Mouse (Mus musculus) limb, embryonic 14.5 days (tissue): ENCODE data around the gene Slc2a5. TPM values are rescaled to one million over a fixed set of nuclear protein-coding genes. Genes with fewer than 3 reads are reported as not detected.

Experiments
- ATAC-seq: fragments of 200-750 bp; cut with Nextera tagmentation; 2 replicates; pipeline ENCODE4 v1.8.0; 2017; ENCODE audit warnings: low read depth, moderate number of reproducible peaks, moderate TSS enrichment; ENCODE audit not compliant: low FRiP score
- DNase-seq: peaks from one replicate; pipeline ENCODE4 v3.0.0-alpha.2; 2015; ENCODE audit warnings: low spot score
- H3K27ac ChIP-seq: fragments of 300-500 bp; sonication (generic); replicated peaks from 2 replicates; pipeline ENCODE4 v1.5.1; 2014; ENCODE audit warnings: low read depth, mild to moderate bottlenecking, low read length, moderate library complexity, mixed read lengths
- H3K27me3 ChIP-seq: fragments of 300-500 bp; sonication (generic); 2 replicates; pipeline ENCODE4 v1.6.1; 2014; ENCODE audit warnings: low read length, mixed read lengths; ENCODE audit not compliant: control insufficient read depth, insufficient read depth
- H3K36me3 ChIP-seq: fragments of 300-500 bp; sonication (generic); 2 replicates; pipeline ENCODE4 v1.6.1; 2014; ENCODE audit warnings: mild to moderate bottlenecking, low read length, moderate library complexity, mixed read lengths; ENCODE audit not compliant: control insufficient read depth, insufficient read depth
- H3K4me1 ChIP-seq: fragments of 300-500 bp; sonication (generic); 2 replicates; pipeline ENCODE4 v1.6.1; 2014; ENCODE audit warnings: antibody characterized with exemption, low read length, mixed read lengths; ENCODE audit not compliant: control insufficient read depth, insufficient read depth
- H3K4me2 ChIP-seq: fragments of 300-500 bp; sonication (generic); replicated peaks from 2 replicates; pipeline ENCODE4 v1.6.1; 2014; ENCODE audit warnings: low read depth, mild to moderate bottlenecking, low read length, moderate library complexity; ENCODE audit not compliant: severe bottlenecking
- H3K4me3 ChIP-seq: fragments of 300-500 bp; sonication (generic); replicated peaks from 2 replicates; pipeline ENCODE4 v1.5.1; 2014; ENCODE audit warnings: low read length
- H3K9ac ChIP-seq: fragments of 300-500 bp; sonication (generic); 2 replicates; pipeline ENCODE4 v1.6.1; 2014; ENCODE audit warnings: mild to moderate bottlenecking, low read depth, low read length, moderate library complexity; ENCODE audit not compliant: severe bottlenecking
- H3K9me3 ChIP-seq: fragments of 300-500 bp; sonication (generic); 2 replicates; pipeline ENCODE4 v1.6.1; 2016; ENCODE audit warnings: low read length; ENCODE audit not compliant: control insufficient read depth
- POLR2A ChIP-seq: fragments of 200-500 bp; IDR thresholded peaks from 2 replicates; pipeline ENCODE4 v1.8.0; 2012; ENCODE audit warnings: inconsistent platforms, mild to moderate bottlenecking, moderate library complexity, borderline replicate concordance; ENCODE audit not compliant: insufficient read depth, insufficient read length; ENCODE audit errors: extremely low read depth
- WGBS: fragments of 180-500 bp; shearing (Covaris S2); extraction: QIAGEN DNeasy Blood & Tissue Kit; methylation state at CpG from one replicate; pipeline ENCODE4 v1.1.7; 2014; 5-methylcytosine and 5-hydroxymethylcytosine counted together
- polyA plus RNA-seq, 2 experiments: library from polyadenylated mRNA; depleted of rRNA in 1 of 2; stranded (reverse) in 1 of 2; unstranded in 1 of 2; fragments of >200 nt; fragmentation: Nextera tagmentation in 1 of 2; extraction: Ambion mirVana in 1 of 2; gene quantifications; 2 replicates each; pipeline versions ENCODE4 v1.2.1 to v1.2.3; 2012 to 2014

Gene Slc2a5
- polyA plus RNA-seq, 2 experiments = 2.2 to 2.6 TPM

DNA sequence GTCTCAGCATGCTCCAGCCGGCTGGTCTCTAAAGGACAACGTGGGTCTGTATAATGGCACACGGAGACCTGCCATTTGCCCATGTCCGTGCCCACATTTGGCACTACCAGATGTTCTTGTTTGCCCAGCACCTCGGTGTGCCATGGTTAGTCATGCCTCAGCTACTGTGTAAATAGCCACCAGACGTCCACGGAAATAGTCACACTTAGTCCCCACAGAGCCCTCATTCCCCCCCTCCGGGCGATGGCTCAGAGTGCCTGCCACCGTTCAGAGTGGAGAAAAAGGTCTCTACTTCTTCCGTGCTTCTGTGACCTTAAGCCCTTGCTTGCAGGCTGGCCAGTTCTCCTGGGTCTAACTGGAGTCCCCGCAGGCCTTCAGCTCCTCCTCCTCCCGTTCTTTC is 20.0 kb downstream of the Slc2a5 start:
- DNase-seq (no peak), ATAC-seq (no peak)
- Histone ChIP-seq H3K9ac (no peak overlapping the region), H3K9me3 (no peaks in the 10 kb centered on the region), H3K4me1 (0 out of 2 replicates have a peak, but pooled peaks cover 6% of the 10 kb centered on the region), H3K4me3 (no peak overlapping the region), H3K4me2 (no peak overlapping the region), H3K27me3 (no peaks in the 10 kb centered on the region), H3K27ac (no peak overlapping the region), H3K36me3 (no peaks in the 10 kb centered on the region)
- 68% methylated on average over 13 of the region's 13 CpGs for WGBS
- TF ChIP-seq POLR2A = no peak

DNA sequence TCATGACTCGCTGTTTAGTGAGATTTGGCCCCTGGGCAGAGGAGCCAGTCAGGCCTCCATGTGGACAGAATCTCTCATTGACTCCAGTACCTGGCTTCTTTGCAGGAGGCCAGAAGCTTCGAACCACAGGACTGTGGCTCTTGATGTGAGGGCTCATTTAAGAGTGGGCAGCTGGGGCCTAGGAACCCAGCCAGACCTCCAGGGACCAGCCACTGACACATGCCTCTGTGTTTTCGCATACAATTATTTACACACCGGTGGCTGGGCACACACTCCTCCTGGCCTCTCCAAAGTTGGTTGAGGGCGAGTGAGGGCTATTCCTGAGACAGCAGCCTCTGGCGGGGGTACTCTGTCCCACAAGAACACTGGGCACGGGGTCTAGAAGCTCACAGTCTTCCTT is 21.3 kb downstream of the Slc2a5 start:
- Histone ChIP-seq H3K4me2 (no peak overlapping the region), H3K4me3 (no peak overlapping the region), H3K27ac (no peak overlapping the region), H3K36me3 (no peaks in the 10 kb centered on the region), H3K9ac (no peak overlapping the region), H3K4me1 (0 out of 2 replicates have a peak, but pooled peaks cover 6% of the 10 kb centered on the region), H3K9me3 (no peaks in the 10 kb centered on the region), H3K27me3 (no peaks in the 10 kb centered on the region)
- no peak for TF ChIP-seq POLR2A
- DNase-seq = no peak
- 79% methylated on average over 7 of the region's 7 CpGs for WGBS
- no peak for ATAC-seq

GRCm38 (mm10) chr4:150144242-150144641 is 25.2 kb downstream of the Slc2a5 start:
- H3K4me2 ChIP-seq = no peak overlapping the region
- ATAC-seq = no peak
- 28% methylated on average over 12 of the region's 12 CpGs for WGBS
- no peak for TF ChIP-seq POLR2A
- DNase-seq = peak; percentile 13
- H3K27me3 ChIP-seq = no peaks in the 10 kb centered on the region
- no peak overlapping the region for H3K27ac ChIP-seq
- no peaks in the 10 kb centered on the region for H3K4me1 ChIP-seq
- H3K9ac ChIP-seq = no peak overlapping the region
- H3K9me3 ChIP-seq = no peaks in the 10 kb centered on the region
- H3K36me3 ChIP-seq = no peaks in the 10 kb centered on the region
- no peak overlapping the region for H3K4me3 ChIP-seq

- 73% methylated on average over 4 of the region's 4 CpGs for WGBS
- H3K4me2 ChIP-seq = no peak overlapping the region
- H3K27ac ChIP-seq = no peak overlapping the region
- no peaks in the 10 kb centered on the region for H3K4me1 ChIP-seq
- no peak for TF ChIP-seq POLR2A
- ATAC-seq (no peak), DNase-seq (no peak)
- H3K36me3 ChIP-seq = no peaks in the 10 kb centered on the region
- no peaks in the 10 kb centered on the region for H3K9me3 ChIP-seq
- H3K27me3 ChIP-seq = no peaks in the 10 kb centered on the region
- H3K4me3 ChIP-seq = no peak overlapping the region
- no peak overlapping the region for H3K9ac ChIP-seq
Observed at GRCm38 (mm10) chr4:150146286-150146685, 27.2 kb downstream of the Slc2a5 start.

GRCm38 (mm10) chr4:150151045-150151444 is 32.0 kb downstream of the Slc2a5 start:
- Histone ChIP-seq H3K9ac (no peak overlapping the region), H3K4me1 (no peaks in the 10 kb centered on the region), H3K27me3 (no peaks in the 10 kb centered on the region), H3K4me3 (no peak overlapping the region), H3K36me3 (no peaks in the 10 kb centered on the region), H3K9me3 (no peaks in the 10 kb centered on the region), H3K4me2 (no peak overlapping the region), H3K27ac (no peak overlapping the region)
- no peak for TF ChIP-seq POLR2A
- no peak for DNase-seq
- 79% methylated on average over 7 of the region's 7 CpGs for WGBS
- ATAC-seq = no peak

DNA sequence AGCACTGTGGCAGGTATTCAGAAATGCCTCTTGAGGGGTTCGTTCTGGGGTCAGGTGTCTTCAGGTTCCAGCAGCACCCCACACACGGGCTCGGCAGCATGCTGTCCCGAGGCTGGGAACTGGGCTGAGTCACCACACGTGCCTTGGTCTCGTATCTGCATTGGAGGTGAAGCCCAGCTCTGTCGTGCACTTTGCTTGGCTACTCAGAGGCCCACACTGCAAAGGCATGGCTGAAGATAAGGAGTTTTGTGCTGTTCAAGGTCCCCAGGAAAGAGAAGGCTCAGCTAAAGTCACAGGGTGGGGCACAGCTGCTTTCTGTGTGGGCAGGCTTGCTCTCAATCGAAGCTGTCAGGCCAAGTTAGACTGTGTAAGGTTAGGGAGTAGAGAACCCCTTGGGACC is 33.4 kb downstream of the Slc2a5 start:
- Histone ChIP-seq H3K4me3 (no peak overlapping the region), H3K9ac (no peak overlapping the region), H3K4me1 (no peaks in the 10 kb centered on the region), H3K36me3 (no peaks in the 10 kb centered on the region), H3K27ac (no peak overlapping the region), H3K9me3 (no peaks in the 10 kb centered on the region), H3K27me3 (no peaks in the 10 kb centered on the region), H3K4me2 (no peak overlapping the region)
- 85% methylated on average over 8 of the region's 8 CpGs for WGBS
- no peak for ATAC-seq
- no peak for DNase-seq
- TF ChIP-seq POLR2A = no peak
